Mouse (Mus musculus): ENCODE results near the gene Gpr22. TPM values are rescaled to one million over a fixed set of nuclear protein-coding genes. Genes with fewer than 3 reads are reported as not detected.

Gpr22 gene
- total RNA-seq (2021): 10 to 100 TPM; 68.4 to 69.0 TPM
- long read RNA-seq, experiment 1, full-length matches to known transcripts: 16 of 27 reads
- long read RNA-seq, experiment 1, partial matches to known transcripts: 1 of 27 reads
- long read RNA-seq, experiment 1, other reads (novel, unspliced or antisense): 10 of 27 reads
- long read RNA-seq, experiment 2, full-length matches to known transcripts: 19 of 58 reads
- long read RNA-seq, experiment 2, partial matches to known transcripts: 2 of 58 reads
- long read RNA-seq, experiment 2, other reads (novel, unspliced or antisense): 37 of 58 reads

DNA sequence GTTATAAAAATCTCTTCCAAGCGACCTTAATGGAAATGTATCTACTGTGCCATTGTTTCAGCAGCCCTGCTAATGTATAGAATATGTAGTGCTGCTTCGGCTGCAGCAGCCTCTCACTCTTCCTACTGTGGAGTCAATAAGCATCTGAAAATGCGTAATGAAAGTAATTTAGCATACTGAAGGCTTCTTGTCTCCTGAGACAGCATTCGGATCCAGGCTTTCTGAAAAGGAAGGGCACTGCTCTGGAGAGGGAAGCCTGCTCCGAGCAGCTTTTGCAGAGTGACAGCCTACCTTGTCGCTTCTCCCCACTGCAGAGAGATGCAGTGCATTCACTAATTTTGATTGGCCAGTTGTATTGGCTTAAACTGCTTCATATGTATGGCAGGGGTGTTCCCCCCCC lies at the start of gene Gpr22:
Gpr22 (minus strand) TSS at position 348 of the 400 bp plus-strand sequence.
- peak; percentile 50 to 72 for DNase-seq (ENCODE audit: low spot score in 2 of 2)

DNA sequence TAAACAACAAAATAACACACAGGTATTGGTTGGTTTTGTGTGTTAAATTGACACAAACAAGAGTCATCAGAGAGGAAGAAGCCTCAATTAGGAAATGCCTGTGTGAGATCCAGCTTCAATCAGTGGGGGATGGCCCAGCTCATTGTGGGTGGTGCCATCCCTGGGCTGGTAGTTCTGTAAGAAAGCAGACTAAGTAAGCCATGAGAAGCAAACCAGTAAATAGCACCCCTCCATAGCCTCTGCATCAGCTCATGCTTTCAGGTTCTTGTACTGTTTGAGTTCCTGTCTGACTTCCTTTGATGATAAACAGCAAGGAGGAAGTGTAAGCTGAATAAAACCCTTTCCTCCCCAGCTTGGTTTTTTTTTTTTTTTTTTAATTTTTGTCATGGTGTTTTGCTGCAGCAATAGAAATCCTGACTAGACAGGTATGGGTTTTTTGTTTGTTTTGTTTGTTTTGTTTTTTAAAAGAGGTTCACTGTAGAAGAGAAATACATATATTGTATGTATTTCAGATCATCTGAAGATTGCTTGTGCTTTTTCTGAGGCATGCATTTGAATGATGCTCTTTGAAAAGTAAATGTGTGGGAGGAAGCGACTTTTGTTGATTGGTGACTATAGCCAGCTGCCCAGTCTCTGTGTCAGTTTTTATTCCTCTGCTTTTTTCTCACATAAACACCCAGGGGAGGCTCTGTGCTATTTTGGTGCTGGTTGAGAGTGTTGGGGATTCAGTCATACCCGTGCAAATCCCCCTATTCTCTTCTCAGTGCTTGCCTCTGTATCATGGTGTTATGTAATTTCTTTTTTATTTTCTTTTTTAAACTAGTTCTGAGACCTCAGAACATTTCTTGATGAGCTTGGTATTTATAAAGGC lies 42.4 kb upstream of the Gpr22 start:
- DNase-seq (ENCODE audit: low spot score in 2 of 2): no peak

DNA sequence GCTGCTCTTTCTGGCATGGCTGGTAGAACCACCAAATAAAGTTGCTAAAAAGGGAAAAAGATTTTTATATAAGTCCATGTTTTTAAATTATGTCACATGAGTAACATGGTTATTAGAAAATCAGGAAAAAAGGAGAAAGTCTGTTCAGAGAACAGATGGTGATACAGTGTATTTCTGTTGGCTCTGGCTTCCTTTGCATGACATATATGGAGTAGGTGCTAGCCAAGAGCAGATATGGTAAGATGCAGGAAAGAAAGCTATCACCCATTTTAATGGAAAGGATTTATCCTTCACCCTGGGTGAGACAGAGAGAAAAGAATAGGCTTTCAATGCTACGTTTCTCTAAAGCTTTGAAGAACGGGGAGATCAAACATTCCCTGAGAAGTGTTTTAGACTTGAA lies 40.7 kb upstream of the Gpr22 start:
- no peak for DNase-seq (ENCODE audit: low spot score in 2 of 2)

- DNase-seq (ENCODE audit: low spot score in 2 of 2): no peak
Observed at GRCm38 (mm10) chr12:31749846-31750245, 36.1 kb upstream of the Gpr22 start.

DNA sequence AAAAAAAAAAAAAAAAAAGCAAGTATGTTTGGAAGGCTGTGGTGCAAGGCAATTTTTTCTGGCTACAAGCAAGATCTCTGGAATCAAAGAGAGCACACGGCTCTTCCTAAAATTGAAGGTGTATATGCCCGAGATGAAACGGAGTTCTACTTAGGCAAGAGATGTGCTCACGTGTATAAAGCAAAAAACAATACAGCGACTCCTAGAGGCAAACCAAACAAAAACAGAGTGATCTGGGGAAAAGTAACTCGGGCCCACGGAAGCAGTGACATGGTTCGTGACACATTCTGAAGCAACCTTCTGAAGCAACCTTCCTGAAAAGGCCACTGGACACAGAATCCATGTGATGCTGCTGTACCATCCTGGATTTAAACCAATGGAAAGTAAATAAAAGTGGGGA lies 33.6 kb upstream of the Gpr22 start:
- no peak for DNase-seq (ENCODE audit: low spot score in 2 of 2)

DNA sequence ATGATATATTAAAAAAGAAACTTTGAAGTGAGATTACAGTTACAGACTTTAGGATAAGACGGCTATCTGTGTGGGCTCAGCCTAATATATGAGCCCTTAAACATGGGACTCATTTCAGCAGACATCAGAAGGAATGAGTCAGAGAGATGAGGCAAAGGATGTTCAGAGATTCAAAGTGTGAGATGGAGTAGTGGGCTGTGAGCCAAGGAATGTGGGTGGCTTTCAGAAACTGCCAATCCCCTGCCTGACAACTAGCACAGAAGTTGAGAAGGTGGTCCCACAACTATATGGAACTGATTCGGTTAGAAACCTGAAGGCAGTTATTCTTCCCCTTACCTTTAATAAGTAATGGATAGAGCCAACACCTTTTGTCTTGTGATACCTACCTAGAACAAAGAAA lies 20.9 kb upstream of the Gpr22 start:
- no peak for DNase-seq (ENCODE audit: low spot score in 2 of 2)

DNA sequence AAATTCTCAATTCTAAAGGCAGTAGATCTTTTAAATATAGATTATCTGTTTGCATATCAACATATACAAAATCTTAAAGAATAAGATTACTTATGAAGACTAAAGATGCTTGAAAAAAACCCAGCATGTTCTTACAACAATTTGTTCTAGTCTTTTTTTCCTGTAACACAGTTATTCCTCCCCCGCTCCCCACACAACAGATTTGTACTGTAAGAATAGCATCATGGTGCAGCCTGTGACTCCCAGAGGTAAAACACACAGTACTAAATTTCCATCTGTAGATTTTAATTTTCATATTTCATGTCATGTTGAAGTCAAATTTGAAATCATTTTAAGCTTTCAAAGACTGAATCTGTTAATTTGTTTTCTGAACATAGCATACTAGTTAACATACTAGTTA lies 16.4 kb upstream of the Gpr22 start:
- peak in 1 of 2 experiments; percentile 78 for DNase-seq (ENCODE audit: low spot score in 2 of 2)

DNA sequence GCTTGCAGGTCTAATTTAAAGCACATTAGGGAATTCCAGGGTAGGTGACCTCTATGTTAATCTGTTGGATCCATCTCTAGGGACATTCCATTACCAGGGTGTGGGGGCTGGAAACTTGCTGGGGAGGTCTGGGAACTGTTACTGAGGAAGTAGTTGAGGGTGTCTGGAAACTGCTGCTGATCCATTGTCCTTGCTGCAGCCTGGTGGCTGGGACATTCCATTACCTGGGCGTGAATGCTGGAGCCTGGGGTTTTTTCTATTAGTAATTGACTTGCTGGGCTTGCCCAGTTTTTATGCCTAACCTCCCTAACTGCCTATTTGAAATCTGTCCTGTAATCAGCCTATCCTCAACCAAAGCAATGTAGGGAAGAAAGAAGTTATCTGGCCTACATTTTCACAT lies 13.0 kb upstream of the Gpr22 start:
- no peak for DNase-seq (ENCODE audit: low spot score in 2 of 2)

- no peak for DNase-seq (ENCODE audit: low spot score in 2 of 2)
Observed at GRCm38 (mm10) chr12:31725511-31726275, 11.9 kb upstream of the Gpr22 start.

DNA sequence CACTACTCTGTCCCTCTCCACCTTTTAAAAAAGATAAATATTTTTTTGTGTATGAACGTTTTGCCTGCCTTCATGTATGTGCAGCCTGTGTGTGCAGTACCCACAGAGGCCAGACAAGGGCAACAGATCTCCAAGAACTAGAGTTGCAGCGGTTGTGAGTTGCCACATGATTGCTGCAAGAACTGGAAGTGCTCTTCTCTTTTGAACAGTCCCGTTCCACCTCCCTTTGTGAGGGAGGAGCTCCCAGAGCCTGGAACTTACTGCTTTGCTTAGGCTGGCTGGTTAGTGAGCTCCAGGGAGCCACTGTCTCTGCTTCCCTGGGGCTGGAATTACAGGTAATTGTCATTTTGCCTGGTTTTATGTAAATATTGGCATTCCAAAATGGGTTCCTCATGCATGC lies 10.8 kb upstream of the Gpr22 start:
- DNase-seq (ENCODE audit: low spot score in 2 of 2): no peak

- DNase-seq (ENCODE audit: low spot score in 2 of 2): no peak
Observed at GRCm38 (mm10) chr12:31719586-31720275, 6.0 kb upstream of the Gpr22 start.

DNA sequence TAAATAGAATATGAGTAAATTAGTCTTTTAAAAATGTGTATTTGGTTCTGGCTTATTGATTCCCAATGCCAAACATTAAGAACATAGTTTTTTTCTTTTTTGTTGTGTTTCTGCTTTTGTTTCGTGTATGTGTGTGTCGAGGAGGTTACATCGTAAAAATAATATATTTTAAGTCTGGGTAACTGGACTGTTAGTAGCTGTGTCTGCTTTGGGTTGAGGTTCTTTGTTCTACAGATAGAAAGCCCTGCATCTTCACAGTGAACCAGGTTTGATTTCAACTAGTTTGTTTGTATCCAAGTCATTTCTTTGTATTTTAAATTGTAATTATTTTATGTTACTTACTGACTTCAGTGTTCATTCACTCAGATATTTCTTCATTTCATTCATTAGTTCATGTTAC lies 323 bp upstream of the Gpr22 start:
- DNase-seq (ENCODE audit: low spot score in 2 of 2): no peak

DNA sequence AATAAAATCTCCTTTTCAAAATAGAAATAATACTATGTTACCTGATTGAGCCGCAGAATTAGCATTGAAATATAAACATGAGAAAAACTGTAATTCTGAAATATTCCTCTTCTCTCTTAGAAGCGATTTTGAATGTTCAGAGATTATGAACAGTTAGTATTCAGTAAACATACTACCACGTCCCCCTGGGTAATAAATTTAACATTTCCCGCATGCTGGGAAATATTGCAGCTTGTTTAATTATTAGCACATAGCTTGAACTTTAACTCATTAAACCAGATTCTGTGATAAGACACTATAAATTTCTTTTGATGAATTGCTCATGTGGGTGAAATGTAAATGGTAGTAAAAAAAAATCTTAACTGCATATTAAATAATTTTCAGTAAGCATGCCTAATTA lies 1.0 kb downstream of the Gpr22 start:
- no peak for DNase-seq (ENCODE audit: low spot score in 2 of 2)

- DNase-seq (ENCODE audit: low spot score in 2 of 2): no peak
Observed at GRCm38 (mm10) chr12:31712233-31712632, 1.5 kb downstream of the Gpr22 start.

GRCm38 (mm10) chr12:31709665-31710064 lies 4.1 kb downstream of the Gpr22 start:
- peak in 1 of 2 experiments; percentile 43 for DNase-seq (ENCODE audit: low spot score in 2 of 2)

DNA sequence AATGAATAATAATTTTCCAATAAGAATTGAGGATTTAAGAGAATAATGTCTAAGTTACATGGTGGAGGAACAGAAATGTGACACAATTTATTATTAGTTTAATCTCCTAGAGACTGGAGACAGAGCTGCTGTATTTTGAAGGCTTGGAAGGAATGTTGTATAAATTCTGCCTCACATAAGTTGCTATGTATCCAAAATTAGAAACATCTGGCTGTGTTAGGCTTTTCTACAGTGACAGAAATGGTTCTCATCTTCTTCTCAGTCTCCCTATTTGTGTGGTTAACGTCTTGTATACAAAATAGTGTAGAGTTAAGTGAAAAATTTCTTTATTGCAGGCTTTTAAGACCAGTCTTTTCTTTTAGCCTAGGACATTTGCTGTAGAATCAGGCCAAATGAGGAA lies 6.2 kb downstream of the Gpr22 start:
- no peak for DNase-seq (ENCODE audit: low spot score in 2 of 2)

DNA sequence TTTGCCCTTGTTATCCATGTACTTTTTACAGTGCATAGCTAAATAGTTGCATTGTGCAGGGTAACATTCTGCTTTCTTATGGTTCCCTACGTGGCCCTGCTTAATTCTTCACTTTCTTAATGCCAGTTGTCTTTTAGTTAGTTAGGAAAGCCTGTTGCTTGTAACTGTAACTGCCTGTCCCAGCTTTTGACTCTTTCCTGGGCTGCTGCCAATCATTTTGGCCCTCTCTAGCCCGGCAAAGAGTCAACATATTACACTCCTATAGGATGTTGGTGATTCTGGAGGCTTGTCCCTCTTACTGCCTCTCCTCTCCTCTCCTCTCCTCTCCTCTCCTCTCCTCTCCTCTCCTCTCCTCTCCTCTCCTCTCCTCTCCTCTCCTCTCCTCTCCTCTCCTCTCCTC lies 7.6 kb downstream of the Gpr22 start:
- no peak for DNase-seq (ENCODE audit: low spot score in 2 of 2)

GRCm38 (mm10) chr12:31703904-31704303 lies 9.8 kb downstream of the Gpr22 start:
- no peak for DNase-seq (ENCODE audit: low spot score in 2 of 2)

DNA sequence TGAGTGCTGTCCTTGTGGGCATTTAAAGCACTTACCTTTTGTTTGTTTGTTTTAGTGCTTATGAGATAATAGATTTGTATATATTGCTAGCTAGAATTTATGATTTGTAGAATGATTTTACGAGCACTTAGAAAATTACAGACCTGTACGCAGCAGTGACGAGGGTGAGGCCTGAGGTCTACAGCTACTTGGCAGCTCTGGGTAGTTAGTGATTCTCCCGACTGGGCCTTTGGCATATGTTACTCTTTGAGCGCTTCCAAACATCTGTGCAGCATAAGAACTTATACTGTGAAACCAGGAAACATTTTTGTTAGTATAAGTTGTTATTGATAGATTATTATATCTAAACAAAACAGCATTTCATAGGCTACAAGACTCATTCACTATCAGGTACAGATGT lies 12.3 kb downstream of the Gpr22 start:
- DNase-seq (ENCODE audit: low spot score in 2 of 2): no peak

DNA sequence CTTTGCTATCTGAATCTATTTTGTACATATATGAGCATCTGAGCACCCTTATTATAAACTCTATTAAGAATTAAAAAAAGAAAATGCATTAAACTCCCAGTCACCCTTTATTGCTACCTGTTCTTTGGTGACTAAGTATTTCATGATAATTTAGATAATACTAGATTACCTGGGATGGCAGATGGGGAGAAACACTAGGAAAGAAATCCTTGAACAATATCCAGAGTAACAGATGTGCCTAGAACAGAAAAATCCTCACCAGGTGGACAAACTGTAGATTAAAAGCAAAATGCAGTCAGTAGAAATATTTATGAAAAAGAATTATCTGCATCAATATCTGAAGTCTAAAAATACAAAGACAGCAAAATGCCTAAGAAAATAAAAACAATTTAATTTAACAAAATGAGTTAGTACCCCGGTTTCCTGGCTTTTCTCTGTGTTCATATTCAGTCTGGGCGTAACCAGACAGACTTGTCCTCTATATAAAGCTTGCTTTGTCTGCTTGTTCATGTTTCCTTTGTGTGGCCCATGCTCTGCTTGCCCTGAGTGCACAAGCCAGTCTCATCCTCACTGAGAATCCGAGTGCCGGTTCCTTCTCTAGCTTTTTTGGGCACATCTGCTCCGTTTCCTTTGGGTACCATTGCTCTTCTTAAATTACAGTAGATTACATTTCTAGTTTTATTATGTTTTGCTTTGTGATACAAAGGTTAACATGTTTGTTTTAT lies 13.0 kb downstream of the Gpr22 start:
- no peak for DNase-seq (ENCODE audit: low spot score in 2 of 2)

GRCm38 (mm10) chr12:31693278-31693677 lies 20.5 kb downstream of the Gpr22 start:
- no peak for DNase-seq (ENCODE audit: low spot score in 2 of 2)

Data from layer of hippocampus, postnatal 14 days (tissue).